Mouse (Mus musculus): ENCODE measurements around the gene Fto. TPM values are rescaled to one million over a fixed set of nuclear protein-coding genes. Genes with fewer than 3 reads are reported as not detected.
A peak's percentile ranks its signal among the peaks of the same experiment; 100 is the strongest.

The Fto gene
- polyA plus RNA-seq, 1 experiment from 2014 or later = 151 TPM

DNA sequence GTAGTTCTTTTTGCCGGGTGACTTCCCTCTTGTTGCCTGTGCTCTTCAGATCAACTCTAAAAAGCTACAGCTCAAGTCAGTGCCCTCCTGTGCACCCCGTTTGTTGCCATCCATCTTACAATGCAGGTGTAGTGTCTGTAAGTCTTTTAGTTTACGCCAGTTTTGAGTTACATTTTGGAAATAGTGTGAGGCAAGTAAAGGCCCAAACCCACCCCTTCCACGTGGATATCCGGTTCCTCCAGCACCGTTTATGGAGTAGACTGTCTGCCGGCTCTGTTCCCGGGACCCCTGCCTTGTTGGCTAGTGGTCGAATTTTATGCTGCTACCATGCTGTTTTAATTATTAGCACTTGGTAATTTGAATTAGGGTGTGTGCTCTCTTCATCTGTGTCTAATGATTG is 46.2 kb downstream of the Fto start:
- Histone ChIP-seq H3K9me3 (ENCODE audit: control insufficient read depth, low read length) (no peaks in the 10 kb centered on the region), H3K36me3 (ENCODE audit: control insufficient read depth, insufficient read depth, low read length) (no peaks in the 10 kb centered on the region), H3K4me2 (ENCODE audit: low read length) (no peak overlapping the region), H3K9ac (ENCODE audit: low read depth, low read length) (no peak overlapping the region), H3K27ac (ENCODE audit: low read depth, low read length) (no peak overlapping the region), H3K27me3 (replicated peaks; ENCODE audit: control insufficient read depth, insufficient read depth, low read length) (no peaks in the 10 kb centered on the region), H3K4me3 (ENCODE audit: low read length) (no peak overlapping the region), H3K4me1 (ENCODE audit: control insufficient read depth, insufficient read depth, low read depth, low read length) (peaks cover 18% of the 10 kb centered on the region)
- WGBS = 78% methylated on average over 9 of the region's 9 CpGs
- no peak for ATAC-seq

GRCm38 (mm10) chr8:91360644-91361357 is 47.5 kb downstream of the Fto start:
- H3K9me3 ChIP-seq (ENCODE audit: control insufficient read depth, low read length) = no peaks in the 10 kb centered on the region
- ATAC-seq = no peak
- no peak overlapping the region for H3K9ac ChIP-seq (ENCODE audit: low read depth, low read length)
- H3K4me1 ChIP-seq (ENCODE audit: control insufficient read depth, insufficient read depth, low read depth, low read length) = peaks cover 17% of the 10 kb centered on the region
- no peaks in the 10 kb centered on the region for H3K27me3 ChIP-seq (replicated peaks; ENCODE audit: control insufficient read depth, insufficient read depth, low read length)
- no peak overlapping the region for H3K4me3 ChIP-seq (ENCODE audit: low read length)
- WGBS = 91% methylated on average over 10 of the region's 10 CpGs
- H3K4me2 ChIP-seq (ENCODE audit: low read length) = no peak overlapping the region
- H3K27ac ChIP-seq (ENCODE audit: low read depth, low read length) = no peak overlapping the region
- H3K36me3 ChIP-seq (ENCODE audit: control insufficient read depth, insufficient read depth, low read length) = no peaks in the 10 kb centered on the region

- Histone ChIP-seq H3K27ac (ENCODE audit: low read depth, low read length) (no peak overlapping the region), H3K27me3 (replicated peaks; ENCODE audit: control insufficient read depth, insufficient read depth, low read length) (no peaks in the 10 kb centered on the region), H3K9me3 (ENCODE audit: control insufficient read depth, low read length) (no peaks in the 10 kb centered on the region), H3K9ac (ENCODE audit: low read depth, low read length) (no peak overlapping the region), H3K4me3 (ENCODE audit: low read length) (no peak overlapping the region), H3K36me3 (ENCODE audit: control insufficient read depth, insufficient read depth, low read length) (no peaks in the 10 kb centered on the region), H3K4me1 (ENCODE audit: control insufficient read depth, insufficient read depth, low read depth, low read length) (peaks cover 11% of the 10 kb centered on the region; the same call in 1 of the 2 replicates), H3K4me2 (ENCODE audit: low read length) (no peak overlapping the region)
- WGBS = 90% methylated on average over 10 of the region's 10 CpGs
- ATAC-seq = no peak
Measured at GRCm38 (mm10) chr8:91363272-91363860, 50.0 kb downstream of the Fto start.

DNA sequence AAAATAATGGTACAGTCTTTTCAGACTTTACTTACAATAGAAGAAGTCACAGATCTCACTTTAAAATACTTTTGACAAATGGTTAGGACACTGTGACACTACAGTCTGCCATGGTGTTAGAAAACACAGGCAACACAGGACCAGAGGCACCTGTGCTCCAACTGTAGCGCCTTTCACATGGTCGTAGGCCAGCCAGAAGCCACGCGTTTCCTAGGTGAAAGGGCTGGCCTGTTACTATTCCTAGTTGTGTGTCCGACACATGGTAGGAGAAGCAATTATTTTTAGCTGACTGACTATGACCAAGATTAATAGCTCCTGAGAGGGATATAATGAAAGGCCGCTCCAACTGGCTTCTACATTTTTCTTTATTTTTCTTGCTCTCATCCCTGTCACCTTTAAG is 50.9 kb downstream of the Fto start:
- no peak overlapping the region for H3K9ac ChIP-seq (ENCODE audit: low read depth, low read length)
- ATAC-seq = no peak

DNA sequence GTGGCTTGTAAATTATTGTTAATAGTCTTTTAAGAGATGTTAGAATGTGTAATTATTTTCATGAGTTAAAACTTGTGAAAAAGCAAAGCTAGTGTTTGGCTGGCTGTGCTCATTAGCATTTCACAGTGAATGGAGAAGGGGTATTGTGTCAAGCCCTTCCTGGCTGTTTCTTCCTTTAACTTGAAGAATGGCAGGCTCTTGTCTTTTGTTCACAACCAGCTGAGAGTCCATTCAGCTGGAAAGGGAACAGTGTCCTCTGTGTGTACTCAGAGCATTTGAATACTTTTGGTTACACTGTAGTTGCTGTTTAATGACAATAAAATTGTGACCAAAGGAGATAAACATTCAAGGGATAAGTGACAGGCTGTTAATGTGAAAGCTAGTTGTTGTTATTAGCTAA is 52.5 kb downstream of the Fto start:
- H3K4me3 ChIP-seq (ENCODE audit: low read length) = no peak overlapping the region
- peak; percentile 70; the same call in 1 of the 2 replicates for ATAC-seq
- no peak overlapping the region for H3K4me2 ChIP-seq (ENCODE audit: low read length)
- H3K27me3 ChIP-seq (replicated peaks; ENCODE audit: control insufficient read depth, insufficient read depth, low read length) = no peaks in the 10 kb centered on the region
- H3K9me3 ChIP-seq (ENCODE audit: control insufficient read depth, low read length) = no peaks in the 10 kb centered on the region
- H3K4me1 ChIP-seq (ENCODE audit: control insufficient read depth, insufficient read depth, low read depth, low read length) = peaks cover 11% of the 10 kb centered on the region; the same call in 1 of the 2 replicates
- H3K9ac ChIP-seq (ENCODE audit: low read depth, low read length) = no peak overlapping the region
- no peak overlapping the region for H3K27ac ChIP-seq (ENCODE audit: low read depth, low read length)
- H3K36me3 ChIP-seq (ENCODE audit: control insufficient read depth, insufficient read depth, low read length) = no peaks in the 10 kb centered on the region

More for the DNA sequence above, 50.9 kb downstream of the Fto start:
- H3K27ac ChIP-seq (ENCODE audit: low read depth, low read length) = no peak overlapping the region
- peaks cover 11% of the 10 kb centered on the region; the same call in 1 of the 2 replicates for H3K4me1 ChIP-seq (ENCODE audit: control insufficient read depth, insufficient read depth, low read depth, low read length)
- H3K36me3 ChIP-seq (ENCODE audit: control insufficient read depth, insufficient read depth, low read length) = no peaks in the 10 kb centered on the region
- no peaks in the 10 kb centered on the region for H3K27me3 ChIP-seq (replicated peaks; ENCODE audit: control insufficient read depth, insufficient read depth, low read length)
- no peaks in the 10 kb centered on the region for H3K9me3 ChIP-seq (ENCODE audit: control insufficient read depth, low read length)
- WGBS = 68% methylated on average over 6 of the region's 6 CpGs
- no peak overlapping the region for H3K4me3 ChIP-seq (ENCODE audit: low read length)
- no peak overlapping the region for H3K4me2 ChIP-seq (ENCODE audit: low read length)

DNA sequence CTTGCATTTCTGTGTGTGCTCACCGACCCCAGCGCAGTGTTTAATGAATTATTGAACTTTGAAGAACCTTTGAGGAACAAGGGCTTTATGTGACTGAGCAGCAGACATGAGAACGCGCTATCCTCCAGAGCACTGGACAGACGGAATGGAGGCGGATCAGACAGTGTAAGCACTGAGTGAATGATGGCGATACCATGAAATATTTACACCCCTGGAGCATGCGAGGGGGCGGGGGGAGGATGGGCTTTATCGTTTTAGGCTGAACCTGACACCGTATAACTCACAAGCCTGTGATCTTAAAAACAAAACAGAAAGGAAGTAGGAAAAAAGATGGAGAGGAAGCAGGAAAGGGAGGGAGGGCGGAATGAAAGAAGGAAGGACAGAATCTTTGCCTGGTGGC is 57.6 kb downstream of the Fto start:
- no peak overlapping the region for H3K4me2 ChIP-seq (ENCODE audit: low read length)
- no peak for ATAC-seq
- H3K9ac ChIP-seq (ENCODE audit: low read depth, low read length) = no peak overlapping the region
- no peaks in the 10 kb centered on the region for H3K9me3 ChIP-seq (ENCODE audit: control insufficient read depth, low read length)
- 40% methylated on average over 12 of the region's 12 CpGs for WGBS
- no peaks in the 10 kb centered on the region for H3K36me3 ChIP-seq (ENCODE audit: control insufficient read depth, insufficient read depth, low read length)
- H3K4me1 ChIP-seq (ENCODE audit: control insufficient read depth, insufficient read depth, low read depth, low read length) = no peaks in the 10 kb centered on the region
- no peak overlapping the region for H3K27ac ChIP-seq (ENCODE audit: low read depth, low read length)
- no peak overlapping the region for H3K4me3 ChIP-seq (ENCODE audit: low read length)
- no peaks in the 10 kb centered on the region for H3K27me3 ChIP-seq (replicated peaks; ENCODE audit: control insufficient read depth, insufficient read depth, low read length)

- H3K4me1 ChIP-seq (ENCODE audit: control insufficient read depth, insufficient read depth, low read depth, low read length) = peaks cover 2% of the 10 kb centered on the region; the same call in 1 of the 2 replicates
- WGBS = 34% methylated on average over 4 of the region's 4 CpGs
- H3K4me2 ChIP-seq (ENCODE audit: low read length) = no peak overlapping the region
- H3K27me3 ChIP-seq (replicated peaks; ENCODE audit: control insufficient read depth, insufficient read depth, low read length) = no peaks in the 10 kb centered on the region
- H3K27ac ChIP-seq (ENCODE audit: low read depth, low read length) = no peak overlapping the region
- ATAC-seq = no peak
- no peaks in the 10 kb centered on the region for H3K36me3 ChIP-seq (ENCODE audit: control insufficient read depth, insufficient read depth, low read length)
- no peak overlapping the region for H3K4me3 ChIP-seq (ENCODE audit: low read length)
- no peaks in the 10 kb centered on the region for H3K9me3 ChIP-seq (ENCODE audit: control insufficient read depth, low read length)
- H3K9ac ChIP-seq (ENCODE audit: low read depth, low read length) = no peak overlapping the region
Measured at GRCm38 (mm10) chr8:91371995-91372394, 58.7 kb downstream of the Fto start.

- WGBS = 57% methylated on average over 9 of the region's 9 CpGs
- Histone ChIP-seq H3K4me1 (ENCODE audit: control insufficient read depth, insufficient read depth, low read depth, low read length) (peaks cover 2% of the 10 kb centered on the region; the same call in 1 of the 2 replicates), H3K9me3 (ENCODE audit: control insufficient read depth, low read length) (no peaks in the 10 kb centered on the region)
Measured at GRCm38 (mm10) chr8:91372780-91373577, 59.7 kb downstream of the Fto start.

More at GRCm38 (mm10) chr8:91372780-91373577, 59.7 kb downstream of the Fto start:
- Histone ChIP-seq H3K4me2 (ENCODE audit: low read length) (no peak overlapping the region), H3K27me3 (replicated peaks; ENCODE audit: control insufficient read depth, insufficient read depth, low read length) (no peaks in the 10 kb centered on the region), H3K4me3 (ENCODE audit: low read length) (no peak overlapping the region), H3K36me3 (ENCODE audit: control insufficient read depth, insufficient read depth, low read length) (no peaks in the 10 kb centered on the region), H3K27ac (ENCODE audit: low read depth, low read length) (no peak overlapping the region), H3K9ac (ENCODE audit: low read depth, low read length) (no peak overlapping the region)
- ATAC-seq = no peak

Measured in hindbrain, embryonic 16.5 days (tissue).